Mouse (Mus musculus) forebrain, embryonic 14.5 days (tissue): Measurements from ENCODE around the gene Rasa3. TPM values are rescaled to one million over a fixed set of nuclear protein-coding genes. Genes with fewer than 3 reads are reported as not detected.

ENCODE experiments used
- ATAC-seq: fragments of 200-750 bp; cut with Nextera tagmentation; 2 replicates; pipeline ENCODE4 v1.8.0; 2017; ENCODE audit warnings: mild to moderate bottlenecking, moderate library complexity
- DNase-seq: peaks from one replicate; pipeline ENCODE4 v3.0.0-alpha.2; 2015; ENCODE audit warnings: low spot score
- H3K27ac ChIP-seq: fragments of 300-500 bp; sonication (generic); 2 replicates; pipeline ENCODE4 v1.5.1; 2014; ENCODE audit warnings: low read depth, mild to moderate bottlenecking, control low read depth, low read length, moderate library complexity
- H3K27me3 ChIP-seq: fragments of 300-500 bp; sonication (generic); replicated peaks from 2 replicates; pipeline ENCODE4 v1.6.1; 2014; ENCODE audit warnings: low read length, control low read depth, mixed read lengths; ENCODE audit not compliant: control insufficient read depth, insufficient read depth
- H3K36me3 ChIP-seq: fragments of 300-500 bp; sonication (generic); 2 replicates; pipeline ENCODE4 v1.6.1; 2014; ENCODE audit warnings: low read length, control low read depth; ENCODE audit not compliant: control insufficient read depth, insufficient read depth
- H3K4me1 ChIP-seq: fragments of 300-500 bp; sonication (generic); 2 replicates; pipeline ENCODE4 v1.6.1; 2014; ENCODE audit warnings: antibody characterized with exemption, low read length, control low read depth; ENCODE audit not compliant: control insufficient read depth, insufficient read depth
- H3K4me2 ChIP-seq: fragments of 300-500 bp; sonication (generic); 2 replicates; pipeline ENCODE4 v1.6.1; 2014; ENCODE audit warnings: mild to moderate bottlenecking, control low read depth, low read length
- H3K4me3 ChIP-seq: fragments of 300-500 bp; sonication (generic); 2 replicates; pipeline ENCODE4 v1.5.1; 2014; ENCODE audit warnings: low read depth, low read length, control low read depth
- H3K9ac ChIP-seq: fragments of 300-500 bp; sonication (generic); 2 replicates; pipeline ENCODE4 v1.6.1; 2014; ENCODE audit warnings: mild to moderate bottlenecking, low read length, control low read depth, moderate library complexity
- H3K9me3 ChIP-seq: fragments of 300-500 bp; sonication (generic); replicated peaks from 2 replicates; pipeline ENCODE4 v1.6.1; 2016; ENCODE audit warnings: low read length, control low read depth, mixed read lengths; ENCODE audit not compliant: control insufficient read depth
- WGBS: fragments of 180-500 bp; shearing (Covaris S2); extraction: QIAGEN DNeasy Blood & Tissue Kit; methylation state at CpG from one replicate; pipeline ENCODE4 v1.1.7; 2014; 5-methylcytosine and 5-hydroxymethylcytosine counted together
- polyA plus RNA-seq: library from polyadenylated mRNA; unstranded; fragments of >200 nt; fragmentation: Nextera tagmentation; extraction: Ambion mirVana; gene quantifications from 2 replicates; pipeline ENCODE4 v1.2.1, GENCODE M21; 2014

The Rasa3 gene
- polyA plus RNA-seq, 1 experiment from 2014 or later, result 17.3 TPM

DNA sequence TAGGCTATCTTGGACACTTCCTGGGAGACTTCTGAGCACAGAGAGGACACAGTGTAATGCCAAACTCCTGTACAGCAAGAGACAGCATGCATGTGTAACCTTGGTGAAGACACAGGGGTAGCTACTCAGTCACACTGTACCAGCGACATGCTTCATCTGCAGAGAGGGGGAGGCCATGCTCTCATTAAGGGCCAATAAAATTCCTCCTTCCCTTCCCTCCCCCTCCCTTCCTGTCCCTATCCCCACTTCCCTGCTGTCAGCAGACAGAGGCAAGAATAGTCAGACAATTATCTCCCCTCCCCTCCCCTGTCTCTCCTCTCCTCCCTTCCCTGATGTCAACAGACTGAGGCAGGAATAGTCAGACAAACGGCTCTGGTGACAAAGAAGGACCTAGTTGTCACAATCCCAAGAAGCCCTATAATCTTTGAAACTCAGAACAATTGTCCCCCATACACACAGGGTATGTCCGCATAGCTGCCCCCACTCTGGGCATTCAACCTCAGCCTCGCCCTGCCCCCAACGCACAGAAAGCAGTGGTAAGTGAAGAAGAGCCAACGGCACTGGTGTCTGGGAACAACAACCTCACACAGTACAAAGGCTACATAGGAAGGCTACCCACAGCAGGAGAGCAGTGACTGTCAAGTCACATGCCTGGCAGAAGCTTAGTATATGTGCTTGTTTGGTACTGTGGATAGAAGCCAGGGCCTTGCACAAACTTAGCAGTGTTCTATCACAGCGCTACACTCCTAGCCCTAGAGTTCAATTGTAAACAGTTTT lies 28.8 kb downstream of the Rasa3 start:
- ATAC-seq (peak; percentile 85), DNase-seq (peak; percentile 80)
- Histone ChIP-seq H3K9ac (peak overlapping the region; percentile 36; the same call in 1 of the 2 replicates), H3K27me3 (no peaks in the 10 kb centered on the region), H3K36me3 (no peaks in the 10 kb centered on the region), H3K4me2 (peak overlapping the region; percentile 28; the same call in 1 of the 2 replicates), H3K4me1 (peaks cover 27% of the 10 kb centered on the region), H3K9me3 (no peaks in the 10 kb centered on the region), H3K27ac (peak overlapping the region; percentile 89), H3K4me3 (no peak overlapping the region)
- 18% methylated on average over 7 of the region's 7 CpGs for WGBS

DNA sequence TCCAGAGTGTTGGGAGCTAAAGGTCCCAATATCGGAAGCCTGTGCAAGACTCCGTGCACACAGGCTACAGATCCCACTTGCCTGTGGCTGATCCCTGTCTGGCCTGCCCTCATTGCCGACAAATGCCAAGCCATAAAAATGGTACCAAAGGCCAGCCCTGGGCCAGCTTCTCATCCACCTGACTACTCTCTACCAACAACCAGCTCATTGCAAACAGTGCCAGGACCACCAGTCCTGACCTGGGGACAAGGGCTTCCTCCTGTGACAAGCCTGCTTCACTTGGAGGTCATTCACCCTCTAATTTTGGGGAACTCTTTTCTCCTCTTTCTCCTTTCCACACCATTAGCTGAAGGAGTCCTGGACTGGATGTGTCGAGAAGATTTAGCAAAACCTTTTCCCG lies 29.8 kb downstream of the Rasa3 start:
- WGBS, result 90% methylated on average over 5 of the region's 5 CpGs
- Histone ChIP-seq H3K9me3 (no peaks in the 10 kb centered on the region), H3K4me2 (no peak overlapping the region), H3K27ac (0 out of 2 replicates have a peak overlapping the region, but pooled peaks have one; percentile 5), H3K36me3 (no peaks in the 10 kb centered on the region), H3K4me1 (peaks cover 27% of the 10 kb centered on the region), H3K9ac (no peak overlapping the region), H3K4me3 (no peak overlapping the region), H3K27me3 (no peaks in the 10 kb centered on the region)
- no peak for ATAC-seq
- DNase-seq, result no peak

DNA sequence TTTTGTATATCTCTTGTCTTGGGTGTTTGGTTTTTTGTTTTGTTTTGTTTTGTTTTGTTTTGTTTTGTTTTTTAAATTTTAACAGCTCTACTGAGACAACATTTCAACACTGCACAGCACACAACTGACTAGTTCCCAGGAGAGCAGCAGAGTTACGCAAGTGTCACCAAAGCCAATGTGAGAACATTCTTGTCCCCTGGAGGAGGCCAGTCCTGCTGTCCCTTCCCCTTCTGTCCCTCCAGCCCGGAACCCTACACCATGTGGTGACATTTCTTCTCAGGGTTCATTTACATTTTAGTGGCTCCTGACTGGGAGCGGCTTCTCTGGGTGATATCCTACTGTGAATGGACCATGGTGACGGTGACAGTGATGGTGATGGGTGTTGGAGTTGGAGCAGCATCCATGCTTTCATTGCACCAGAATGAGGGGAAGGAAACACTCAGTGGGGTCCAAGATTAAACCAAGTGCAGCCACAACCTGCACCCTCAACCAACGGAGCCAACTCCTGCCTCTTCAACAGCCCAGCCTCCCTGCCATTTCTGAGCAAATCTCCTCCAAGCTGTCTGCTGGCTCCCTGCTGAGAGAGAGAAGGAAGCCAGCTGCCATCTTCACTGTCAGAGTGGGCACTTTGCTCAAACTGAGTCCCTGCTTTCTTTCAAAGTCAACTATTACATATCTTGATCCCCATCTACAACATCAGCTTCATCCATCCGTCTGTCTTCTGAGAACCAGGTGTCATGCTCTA lies 32.3 kb downstream of the Rasa3 start:
- WGBS, result 69% methylated on average over 6 of the region's 6 CpGs
- Histone ChIP-seq H3K36me3 (no peaks in the 10 kb centered on the region), H3K4me3 (no peak overlapping the region), H3K4me2 (no peak overlapping the region), H3K9me3 (no peaks in the 10 kb centered on the region), H3K4me1 (peaks cover 37% of the 10 kb centered on the region), H3K27ac (peak overlapping the region; percentile 39; the same call in 1 of the 2 replicates), H3K27me3 (no peaks in the 10 kb centered on the region), H3K9ac (no peak overlapping the region)
- DNase-seq, result no peak
- no peak for ATAC-seq

GRCm38 (mm10) chr8:13644155-13644554 lies 33.2 kb downstream of the Rasa3 start:
- no peaks in the 10 kb centered on the region for H3K27me3 ChIP-seq
- no peak for DNase-seq
- WGBS, result 18% methylated on average over 6 of the region's 6 CpGs
- H3K4me1 ChIP-seq, result peaks cover 36% of the 10 kb centered on the region
- no peaks in the 10 kb centered on the region for H3K36me3 ChIP-seq
- ATAC-seq, result no peak
- H3K9me3 ChIP-seq, result no peaks in the 10 kb centered on the region
- no peak overlapping the region for H3K9ac ChIP-seq
- no peak overlapping the region for H3K4me3 ChIP-seq
- H3K27ac ChIP-seq, result peak overlapping the region; percentile 39; the same call in 1 of the 2 replicates
- no peak overlapping the region for H3K4me2 ChIP-seq

- Histone ChIP-seq H3K4me3 (no peak overlapping the region), H3K27me3 (no peaks in the 10 kb centered on the region), H3K4me2 (no peak overlapping the region), H3K4me1 (peaks cover 26% of the 10 kb centered on the region), H3K36me3 (no peaks in the 10 kb centered on the region), H3K27ac (no peak overlapping the region), H3K9me3 (no peaks in the 10 kb centered on the region), H3K9ac (no peak overlapping the region)
- ATAC-seq, result no peak
- WGBS, result 90% methylated on average over 10 of the region's 10 CpGs
- DNase-seq, result no peak
These were observed 34.7 kb downstream of the Rasa3 start for GRCm38 (mm10) chr8:13642659-13643181.

DNA sequence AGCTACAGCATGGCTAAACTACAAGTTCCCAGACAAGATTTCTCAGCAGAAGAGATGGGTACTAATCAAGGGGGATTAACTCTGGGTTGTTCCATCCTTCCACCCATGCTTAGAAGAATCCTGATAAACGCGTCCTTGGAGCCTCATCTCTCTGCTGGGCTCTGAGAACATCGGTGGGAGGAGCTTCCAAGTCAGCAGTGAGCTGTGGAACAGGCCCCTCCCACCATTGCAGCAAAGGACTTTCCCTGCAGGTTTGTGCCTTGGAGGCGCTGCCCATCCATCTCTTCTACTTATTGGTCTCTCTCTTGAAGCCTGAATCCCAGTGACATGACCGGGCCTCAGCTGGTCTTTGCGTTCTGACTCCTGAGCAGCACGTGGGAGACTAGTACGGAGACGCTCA lies 36.2 kb downstream of the Rasa3 start:
- Histone ChIP-seq H3K27me3 (no peaks in the 10 kb centered on the region), H3K36me3 (no peaks in the 10 kb centered on the region), H3K4me3 (no peak overlapping the region), H3K4me1 (peaks cover 26% of the 10 kb centered on the region), H3K9ac (no peak overlapping the region), H3K9me3 (no peaks in the 10 kb centered on the region), H3K4me2 (no peak overlapping the region), H3K27ac (no peak overlapping the region)
- ATAC-seq (no peak), DNase-seq (no peak)
- 70% methylated on average over 9 of the region's 9 CpGs for WGBS

GRCm38 (mm10) chr8:13640452-13640883 lies 36.9 kb downstream of the Rasa3 start:
- H3K36me3 ChIP-seq, result no peaks in the 10 kb centered on the region
- 20% methylated on average over 9 of the region's 9 CpGs for WGBS
- H3K27ac ChIP-seq, result peak overlapping the region; percentile 27; the same call in 1 of the 2 replicates
- no peaks in the 10 kb centered on the region for H3K27me3 ChIP-seq
- no peak overlapping the region for H3K9ac ChIP-seq
- no peak overlapping the region for H3K4me2 ChIP-seq
- H3K4me3 ChIP-seq, result no peak overlapping the region
- peak; percentile 76 for ATAC-seq
- H3K9me3 ChIP-seq, result no peaks in the 10 kb centered on the region
- peak; percentile 77 for DNase-seq
- peaks cover 26% of the 10 kb centered on the region for H3K4me1 ChIP-seq

DNA sequence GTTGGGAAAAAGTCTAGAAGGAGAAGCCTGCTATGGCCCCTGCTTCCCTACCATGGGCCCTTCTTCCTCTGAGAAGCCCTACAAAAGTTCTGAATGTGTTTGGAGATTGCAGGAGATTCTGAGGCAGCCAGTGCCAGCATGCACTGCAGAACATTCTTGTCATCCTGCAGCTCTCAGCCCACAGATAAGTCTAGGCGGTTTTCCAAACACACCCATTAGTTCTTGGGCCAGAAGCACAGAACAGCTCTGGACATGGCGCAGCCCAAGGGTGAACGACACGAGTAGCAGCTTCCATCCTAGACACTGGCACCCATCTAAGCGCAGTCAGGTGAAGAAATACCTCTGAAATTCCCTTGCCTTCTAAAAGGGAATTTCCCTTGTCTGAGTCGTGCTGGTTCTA lies 44.3 kb downstream of the Rasa3 start:
- whole genome bisulfite sequencing, result 96% methylated on average over 6 of the region's 6 CpGs
- H3K4me3 ChIP-seq, result no peak overlapping the region
- ATAC-seq (no peak), DNase-seq (no peak)
- no peak overlapping the region for H3K4me2 ChIP-seq
- H3K9me3 ChIP-seq, result no peaks in the 10 kb centered on the region
- no peaks in the 10 kb centered on the region for H3K27me3 ChIP-seq
- H3K27ac ChIP-seq, result no peak overlapping the region
- H3K9ac ChIP-seq, result no peak overlapping the region
- no peaks in the 10 kb centered on the region for H3K36me3 ChIP-seq
- no peaks in the 10 kb centered on the region for H3K4me1 ChIP-seq
